Mouse (Mus musculus): ENCODE results near the gene Camk1.

GRCm38 (mm10) chr6:113367574-113367973 is 23.8 kb upstream of the Camk1 start:
- TF ChIP-seq CTCF (IDR thresholded peaks at IDR 0.05 in 2 of 3, conservative IDR thresholded peaks at IDR 0.05 in 1 of 3; ENCODE audit: control insufficient read depth in 1 of 3, insufficient read depth in 1 of 3, low read depth in 2 of 3, low read length in 3 of 3, poor library complexity in 1 of 3, severe bottlenecking in 1 of 3): no peak
- no peak for TF ChIP-seq E2F4 (IDR thresholded peaks at IDR 0.05; ENCODE audit: borderline replicate concordance, low read depth, low read length)
